Mouse (Mus musculus) olfactory bulb, adult 2 months (tissue): ENCODE data around the gene Ahcyl2. TPM values are rescaled to one million over a fixed set of nuclear protein-coding genes. Genes with fewer than 3 reads are reported as not detected.
"Not testable (repeated sequence)": the region's sequence is repeated elsewhere in the genome, so short reads cannot be mapped to it uniquely, and the experiment has no call there.

Source experiments
- H3K27ac ChIP-seq: fragments of 200-500 bp; 2 replicates; pipeline ENCODE4 v1.5.1; 2012; ENCODE audit warnings: low read depth, low read length; ENCODE audit not compliant: insufficient read depth
- H3K4me1 ChIP-seq: fragments of 200-500 bp; 2 replicates; pipeline ENCODE4 v1.6.1; 2012; ENCODE audit warnings: low read length; ENCODE audit not compliant: control insufficient read depth, insufficient read depth
- H3K4me3 ChIP-seq: fragments of 200-500 bp; 2 replicates; pipeline ENCODE4 v1.5.1; 2012; ENCODE audit warnings: mild to moderate bottlenecking, low read depth, low read length, moderate library complexity; ENCODE audit not compliant: insufficient read depth
- CTCF ChIP-seq: fragments of 200-500 bp; IDR thresholded peaks from 2 replicates; pipeline ENCODE4 v1.5.1; 2012; ENCODE audit warnings: low read depth, mild to moderate bottlenecking, low read length, moderate library complexity; ENCODE audit not compliant: insufficient read depth
- POLR2A ChIP-seq: fragments of 200-500 bp; IDR thresholded peaks from 2 replicates; pipeline ENCODE4 v1.6.1; 2012; ENCODE audit warnings: mild to moderate bottlenecking, low read depth, low read length, moderate library complexity; ENCODE audit not compliant: insufficient read depth
- WGBS: fragments of 180-500 bp; shearing (Covaris S2); methylation state at CpG from one replicate; pipeline ENCODE4 v1.1.7; 2018; 5-methylcytosine and 5-hydroxymethylcytosine counted together
- polyA plus RNA-seq: library from polyadenylated mRNA; stranded (reverse); fragments of >200 nt; gene quantifications from 2 replicates; pipeline ENCODE4 v1.2.4, GENCODE M21; 2012; ENCODE audit warnings: low replicate concordance; ENCODE audit not compliant: missing spikeins, insufficient read depth, insufficient read length

Gene Ahcyl2
- polyA plus RNA-seq, 1 experiment, result 277 TPM

GRCm38 (mm10) chr6:29794582-29794981, 26.8 kb downstream of the Ahcyl2 start:
- WGBS, result 73% methylated on average over 6 of the region's 6 CpGs
- H3K27ac ChIP-seq, result no peak overlapping the region
- no peaks in the 10 kb centered on the region; the same call in 1 of the 2 replicates for H3K4me1 ChIP-seq
- TF ChIP-seq CTCF (no peak), POLR2A (no peak)
- no peak overlapping the region for H3K4me3 ChIP-seq

- H3K27ac ChIP-seq, result no peak overlapping the region
- TF ChIP-seq CTCF (no peak), POLR2A (no peak)
- peaks cover 2% of the 10 kb centered on the region for H3K4me1 ChIP-seq
- WGBS, result 80% methylated on average over 1 of the region's 1 CpGs
- H3K4me3 ChIP-seq, result no peak overlapping the region
These were observed 35.2 kb downstream of the Ahcyl2 start for GRCm38 (mm10) chr6:29802979-29803378.

- TF ChIP-seq CTCF (no peak), POLR2A (no peak)
- H3K4me3 ChIP-seq, result no peak overlapping the region
- H3K27ac ChIP-seq, result no peak overlapping the region
- H3K4me1 ChIP-seq, result peaks cover 2% of the 10 kb centered on the region
- WGBS, result 70% methylated on average over 3 of the region's 3 CpGs
These were observed 36.2 kb downstream of the Ahcyl2 start for GRCm38 (mm10) chr6:29804006-29804405.

GRCm38 (mm10) chr6:29805381-29805780, 37.6 kb downstream of the Ahcyl2 start:
- 24% methylated on average over 2 of the region's 2 CpGs for WGBS
- Histone ChIP-seq H3K4me1 (peaks cover 2% of the 10 kb centered on the region), H3K27ac (no peak overlapping the region), H3K4me3 (no peak overlapping the region)
- no peak for TF ChIP-seq CTCF
- no peak for TF ChIP-seq POLR2A

- no peaks in the 10 kb centered on the region for H3K4me1 ChIP-seq
- no peak overlapping the region for H3K27ac ChIP-seq
- 88% methylated on average over 2 of the region's 2 CpGs for WGBS
- no peak for TF ChIP-seq POLR2A
- TF ChIP-seq CTCF, result no peak
- no peak overlapping the region for H3K4me3 ChIP-seq
These were observed 44.3 kb downstream of the Ahcyl2 start for GRCm38 (mm10) chr6:29812076-29812475.

GRCm38 (mm10) chr6:29812651-29813050, 44.8 kb downstream of the Ahcyl2 start:
- no peak for TF ChIP-seq CTCF
- TF ChIP-seq POLR2A, result no peak
- 18% methylated on average over 1 of the region's 1 CpGs for WGBS
- Histone ChIP-seq H3K4me3 (no peak overlapping the region), H3K4me1 (no peaks in the 10 kb centered on the region), H3K27ac (no peak overlapping the region)

GRCm38 (mm10) chr6:29814616-29815015, 46.8 kb downstream of the Ahcyl2 start:
- TF ChIP-seq POLR2A, result no peak
- TF ChIP-seq CTCF, result no peak
- Histone ChIP-seq H3K4me1 (no peaks in the 10 kb centered on the region), H3K27ac (no peak overlapping the region), H3K4me3 (no peak overlapping the region)
- WGBS, result 20% methylated on average over 2 of the region's 2 CpGs

GRCm38 (mm10) chr6:29815060-29815459, 47.2 kb downstream of the Ahcyl2 start:
- Histone ChIP-seq H3K27ac (no peak overlapping the region), H3K4me3 (no peak overlapping the region), H3K4me1 (no peaks in the 10 kb centered on the region)
- TF ChIP-seq POLR2A (no peak), CTCF (no peak)
- 73% methylated on average over 3 of the region's 3 CpGs for WGBS

- WGBS, result 92% methylated on average over 2 of the region's 2 CpGs
- H3K4me1 ChIP-seq, result no peaks in the 10 kb centered on the region
- no peak overlapping the region for H3K4me3 ChIP-seq
- TF ChIP-seq CTCF (no peak), POLR2A (no peak)
- H3K27ac ChIP-seq, result no peak overlapping the region
These were observed 47.8 kb downstream of the Ahcyl2 start for GRCm38 (mm10) chr6:29815634-29816033.

- H3K4me3 ChIP-seq, H3K4me1 ChIP-seq, H3K27ac ChIP-seq: not testable (repeated sequence)
- WGBS, result 96% methylated on average over 12 of the region's 12 CpGs
These were observed 48.6 kb downstream of the Ahcyl2 start for GRCm38 (mm10) chr6:29816371-29816770.
